Mouse (Mus musculus) intestine, embryonic 16.5 days (tissue): ENCODE measurements at regions not wholly inside any gene's neighbourhood (a gene's known extent, or its start where the extent isn't known, plus 50 kb on each side); places are given as distances from the start of the nearest gene placed in this dataset.

ENCODE experiments used
- ATAC-seq: fragments of 200-750 bp; cut with Nextera tagmentation; 2 replicates; pipeline ENCODE4 v1.8.0; 2017; ENCODE audit warnings: moderate TSS enrichment, moderate library complexity
- H3K27ac ChIP-seq: fragments of 300-500 bp; sonication (generic); 2 replicates; pipeline ENCODE4 v1.5.1; 2014; ENCODE audit warnings: mild to moderate bottlenecking, low read length
- H3K27me3 ChIP-seq: fragments of 300-500 bp; sonication (generic); replicated peaks from 2 replicates; pipeline ENCODE4 v1.6.1; 2014; ENCODE audit warnings: low read length, control low read depth, mixed read lengths; ENCODE audit not compliant: control insufficient read depth, insufficient read depth
- H3K36me3 ChIP-seq: fragments of 300-500 bp; sonication (generic); 2 replicates; pipeline ENCODE4 v1.6.1; 2014; ENCODE audit warnings: low read length, control low read depth; ENCODE audit not compliant: control insufficient read depth, insufficient read depth
- H3K4me1 ChIP-seq: fragments of 300-500 bp; sonication (generic); 2 replicates; pipeline ENCODE4 v1.6.1; 2014; ENCODE audit warnings: low read length, control low read depth, mixed read lengths; ENCODE audit not compliant: control insufficient read depth, insufficient read depth
- H3K4me2 ChIP-seq: fragments of 300-500 bp; sonication (generic); 2 replicates; pipeline ENCODE4 v1.6.1; 2014; ENCODE audit warnings: low read depth, low read length, control low read depth
- H3K4me3 ChIP-seq: fragments of 300-500 bp; sonication (generic); 2 replicates; pipeline ENCODE4 v1.5.1; 2014; ENCODE audit warnings: mild to moderate bottlenecking, low read length
- H3K9ac ChIP-seq: fragments of 300-500 bp; sonication (generic); 2 replicates; pipeline ENCODE4 v1.6.1; 2014; ENCODE audit warnings: low read depth, low read length
- H3K9me3 ChIP-seq: fragments of 300-500 bp; sonication (generic); 2 replicates; pipeline ENCODE4 v1.6.1; 2016; ENCODE audit warnings: low read length, control low read depth; ENCODE audit not compliant: control insufficient read depth
- WGBS: fragments of 180-500 bp; shearing (Covaris S2); extraction: QIAGEN DNeasy Blood & Tissue Kit; methylation state at CpG from one replicate; pipeline ENCODE4 v1.1.7; 2014; 5-methylcytosine and 5-hydroxymethylcytosine counted together

DNA sequence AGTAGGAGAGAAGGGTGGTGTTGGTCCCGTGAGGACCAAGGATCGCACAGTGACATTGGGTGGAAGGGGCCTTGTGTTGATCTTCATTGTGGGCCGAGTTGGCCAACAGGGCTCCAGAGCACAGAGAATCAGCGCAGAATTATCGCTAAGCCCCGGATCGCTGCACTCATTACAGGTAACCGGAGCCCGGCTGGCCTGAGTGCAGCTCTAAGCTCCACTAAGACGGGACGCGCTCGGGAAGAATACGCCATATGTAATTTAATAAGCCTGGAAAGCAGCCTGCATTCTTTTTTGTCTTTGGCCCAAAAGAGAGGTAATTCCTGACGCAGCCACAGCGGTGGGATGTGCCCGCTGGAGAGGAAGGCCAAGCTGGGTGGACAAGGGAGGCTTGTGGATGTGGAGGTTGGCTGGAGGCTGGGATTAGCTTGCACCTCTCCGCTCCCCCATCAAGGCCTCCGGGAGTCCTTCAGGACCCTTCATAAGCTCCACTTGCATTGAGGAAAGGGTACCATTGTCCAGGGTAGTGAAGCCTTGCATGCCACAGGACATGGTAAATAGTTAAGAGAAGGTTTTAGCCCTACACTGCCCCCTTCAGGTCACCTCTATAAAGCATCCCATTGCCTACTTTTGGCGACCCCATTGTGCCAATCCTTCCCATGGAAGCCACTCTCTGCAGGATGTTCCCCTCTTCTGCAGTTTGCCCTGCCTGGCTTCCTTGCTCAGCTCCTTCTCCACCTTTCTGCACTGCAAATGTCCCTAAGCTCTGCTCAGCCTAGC is 73.1 kb upstream of the Gsc start:
- Histone ChIP-seq H3K36me3 (no peaks in the 10 kb centered on the region), H3K9me3 (no peaks in the 10 kb centered on the region), H3K4me1 (no peaks in the 10 kb centered on the region), H3K9ac (no peak overlapping the region), H3K4me2 (no peak overlapping the region), H3K4me3 (no peak overlapping the region), H3K27me3 (no peaks in the 10 kb centered on the region), H3K27ac (no peak overlapping the region)
- no peak for ATAC-seq
- WGBS, result 82% methylated on average over 20 of the region's 20 CpGs

GRCm38 (mm10) chr12:104539911-104540310 is 66.8 kb upstream of the Gsc start:
- WGBS, result 93% methylated on average over 7 of the region's 7 CpGs
- H3K36me3 ChIP-seq, result no peaks in the 10 kb centered on the region
- H3K4me3 ChIP-seq, result no peak overlapping the region
- H3K4me1 ChIP-seq, result no peaks in the 10 kb centered on the region
- no peak overlapping the region for H3K4me2 ChIP-seq
- H3K9me3 ChIP-seq, result no peaks in the 10 kb centered on the region
- H3K9ac ChIP-seq, result no peak overlapping the region
- no peak overlapping the region for H3K27ac ChIP-seq
- no peak for ATAC-seq
- H3K27me3 ChIP-seq, result no peaks in the 10 kb centered on the region

DNA sequence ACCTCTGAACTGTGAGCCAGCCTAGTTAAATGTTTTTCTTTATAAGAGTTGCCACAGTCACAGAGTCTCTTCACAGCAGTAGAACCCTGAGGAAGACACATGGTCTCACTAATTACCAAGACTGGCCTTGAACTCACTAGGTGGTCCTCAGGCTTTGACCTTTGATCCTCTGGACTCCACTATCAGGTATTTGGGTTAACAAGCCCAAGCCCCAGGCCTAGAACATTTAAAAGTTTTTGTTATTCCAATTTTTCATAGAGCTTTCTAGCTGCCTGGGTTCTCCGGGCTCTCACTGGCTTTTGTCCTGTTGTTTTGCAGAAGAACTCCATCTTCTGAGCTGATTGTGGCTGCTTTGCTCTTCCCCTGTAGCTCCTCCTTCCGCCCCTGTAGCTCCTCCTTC is 65.3 kb upstream of the Gsc start:
- Histone ChIP-seq H3K27ac (no peak overlapping the region), H3K4me2 (no peak overlapping the region), H3K4me3 (no peak overlapping the region), H3K9ac (no peak overlapping the region), H3K9me3 (no peaks in the 10 kb centered on the region), H3K4me1 (no peaks in the 10 kb centered on the region), H3K27me3 (no peaks in the 10 kb centered on the region), H3K36me3 (no peaks in the 10 kb centered on the region)
- 87% methylated on average over 2 of the region's 2 CpGs for WGBS
- ATAC-seq, result no peak

GRCm38 (mm10) chr12:104531512-104532447 is 58.6 kb upstream of the Gsc start:
- H3K4me1 ChIP-seq, result no peaks in the 10 kb centered on the region
- H3K9me3 ChIP-seq, result no peaks in the 10 kb centered on the region
- no peaks in the 10 kb centered on the region for H3K27me3 ChIP-seq
- H3K4me3 ChIP-seq, result no peak overlapping the region
- WGBS, result 38% methylated on average over 29 of the region's 29 CpGs
- H3K9ac ChIP-seq, result no peak overlapping the region
- H3K4me2 ChIP-seq, result no peak overlapping the region
- no peak overlapping the region for H3K27ac ChIP-seq
- H3K36me3 ChIP-seq, result no peaks in the 10 kb centered on the region
- no peak for ATAC-seq

GRCm38 (mm10) chr12:104530586-104530985 is 57.5 kb upstream of the Gsc start:
- no peaks in the 10 kb centered on the region for H3K36me3 ChIP-seq
- no peak overlapping the region for H3K27ac ChIP-seq
- peaks cover 2% of the 10 kb centered on the region; the same call in 1 of the 2 replicates for H3K9me3 ChIP-seq
- no peaks in the 10 kb centered on the region for H3K27me3 ChIP-seq
- H3K4me2 ChIP-seq, result no peak overlapping the region
- WGBS, result 75% methylated on average over 4 of the region's 4 CpGs
- ATAC-seq, result no peak
- H3K4me3 ChIP-seq, result no peak overlapping the region
- H3K9ac ChIP-seq, result no peak overlapping the region
- H3K4me1 ChIP-seq, result no peaks in the 10 kb centered on the region
